Mouse (Mus musculus): ENCODE results near the gene Olfr453. TPM values are rescaled to one million over a fixed set of nuclear protein-coding genes. Genes with fewer than 3 reads are reported as not detected.

Gene Olfr453
- polyA plus RNA-seq, 1 experiment from 2014 or later: not detected

- no peaks in the 10 kb centered on the region for H3K4me1 ChIP-seq (replicated peaks; ENCODE audit: control insufficient read depth, insufficient read depth, low read length)
- H3K27me3 ChIP-seq (replicated peaks; ENCODE audit: control insufficient read depth, insufficient read depth, low read length): no peaks in the 10 kb centered on the region
- ATAC-seq (replicated peaks; ENCODE audit: low FRiP score) (no peak), DNase-seq (ENCODE audit: low spot score) (no peak)
- H3K9me3 ChIP-seq (ENCODE audit: control insufficient read depth, low read length): no peaks in the 10 kb centered on the region
- H3K9ac ChIP-seq (ENCODE audit: low read depth, low read length): no peak overlapping the region
- no peak overlapping the region for H3K4me3 ChIP-seq (ENCODE audit: low read depth, low read length)
- no peak overlapping the region for H3K4me2 ChIP-seq
- H3K36me3 ChIP-seq (ENCODE audit: control insufficient read depth, insufficient read depth, low read length): no peaks in the 10 kb centered on the region
- H3K27ac ChIP-seq (ENCODE audit: low read depth, low read length): no peak overlapping the region
Observed at GRCm38 (mm10) chr6:42747846-42748245, 8.7 kb downstream of the Olfr453 start.

- no peak within 1 kb of the TSS for H3K4me2 ChIP-seq
- no peaks in the 10 kb centered on the region for H3K27me3 ChIP-seq (replicated peaks; ENCODE audit: control insufficient read depth, insufficient read depth, low read length)
- H3K9me3 ChIP-seq (ENCODE audit: control insufficient read depth, low read length): no peaks in the 10 kb centered on the region
- H3K27ac ChIP-seq (ENCODE audit: low read depth, low read length): no peak within 1 kb of the TSS
- H3K36me3 ChIP-seq (ENCODE audit: control insufficient read depth, insufficient read depth, low read length): no peaks in the 10 kb centered on the region
- no peak for DNase-seq (ENCODE audit: low spot score)
- no peak within 1 kb of the TSS for H3K4me3 ChIP-seq (ENCODE audit: low read depth, low read length)
- WGBS: 66% methylated on average over 1 of the region's 1 CpGs
- no peaks in the 10 kb centered on the region for H3K4me1 ChIP-seq (replicated peaks; ENCODE audit: control insufficient read depth, insufficient read depth, low read length)
- H3K9ac ChIP-seq (ENCODE audit: low read depth, low read length): no peak within 1 kb of the TSS
- ATAC-seq (replicated peaks; ENCODE audit: low FRiP score): no peak
Observed at GRCm38 (mm10) chr6:42756104-42756503, 16.9 kb downstream of the Olfr453 start, which contains the start of gene Olfr38. Olfr38 (plus strand) TSS chr6:42756404.

- Histone ChIP-seq H3K36me3 (ENCODE audit: control insufficient read depth, insufficient read depth, low read length) (no peaks in the 10 kb centered on the region), H3K27ac (ENCODE audit: low read depth, low read length) (no peak overlapping the region), H3K27me3 (replicated peaks; ENCODE audit: control insufficient read depth, insufficient read depth, low read length) (no peaks in the 10 kb centered on the region), H3K9ac (ENCODE audit: low read depth, low read length) (no peak overlapping the region), H3K4me2 (no peak overlapping the region), H3K4me1 (replicated peaks; ENCODE audit: control insufficient read depth, insufficient read depth, low read length) (no peaks in the 10 kb centered on the region), H3K4me3 (ENCODE audit: low read depth, low read length) (no peak overlapping the region), H3K9me3 (ENCODE audit: control insufficient read depth, low read length) (no peaks in the 10 kb centered on the region)
- no peak for ATAC-seq (replicated peaks; ENCODE audit: low FRiP score)
- DNase-seq (ENCODE audit: low spot score): no peak
- 82% methylated on average over 1 of the region's 1 CpGs for WGBS
Observed at GRCm38 (mm10) chr6:42777066-42777465, 37.9 kb downstream of the Olfr453 start.

GRCm38 (mm10) chr6:42784793-42785192 lies 45.6 kb downstream of the Olfr453 start, which contains the start of gene Olfr452:
Olfr452 (plus strand) TSS chr6:42785093.
- no peak for DNase-seq (ENCODE audit: low spot score)
- Histone ChIP-seq H3K27me3 (replicated peaks; ENCODE audit: control insufficient read depth, insufficient read depth, low read length) (no peaks in the 10 kb centered on the region), H3K4me2 (no peak within 1 kb of the TSS), H3K4me3 (ENCODE audit: low read depth, low read length) (no peak within 1 kb of the TSS), H3K36me3 (ENCODE audit: control insufficient read depth, insufficient read depth, low read length) (no peaks in the 10 kb centered on the region), H3K9ac (ENCODE audit: low read depth, low read length) (no peak within 1 kb of the TSS), H3K27ac (ENCODE audit: low read depth, low read length) (no peak within 1 kb of the TSS), H3K4me1 (replicated peaks; ENCODE audit: control insufficient read depth, insufficient read depth, low read length) (no peaks in the 10 kb centered on the region), H3K9me3 (ENCODE audit: control insufficient read depth, low read length) (no peaks in the 10 kb centered on the region)
- no peak for ATAC-seq (replicated peaks; ENCODE audit: low FRiP score)

- Histone ChIP-seq H3K9me3 (ENCODE audit: control insufficient read depth, low read length) (no peaks in the 10 kb centered on the region), H3K27ac (ENCODE audit: low read depth, low read length) (no peak overlapping the region), H3K4me2 (no peak overlapping the region), H3K36me3 (ENCODE audit: control insufficient read depth, insufficient read depth, low read length) (no peaks in the 10 kb centered on the region), H3K4me1 (replicated peaks; ENCODE audit: control insufficient read depth, insufficient read depth, low read length) (no peaks in the 10 kb centered on the region), H3K4me3 (ENCODE audit: low read depth, low read length) (no peak overlapping the region), H3K9ac (ENCODE audit: low read depth, low read length) (no peak overlapping the region), H3K27me3 (replicated peaks; ENCODE audit: control insufficient read depth, insufficient read depth, low read length) (no peaks in the 10 kb centered on the region)
- WGBS: 34% methylated on average over 4 of the region's 4 CpGs
- no peak for ATAC-seq (replicated peaks; ENCODE audit: low FRiP score)
- no peak for DNase-seq (ENCODE audit: low spot score)
Observed at GRCm38 (mm10) chr6:42790247-42790948, 51.2 kb downstream of the Olfr453 start.

- Histone ChIP-seq H3K27me3 (replicated peaks; ENCODE audit: control insufficient read depth, insufficient read depth, low read length) (no peaks in the 10 kb centered on the region), H3K4me3 (ENCODE audit: low read depth, low read length) (no peak overlapping the region), H3K4me1 (replicated peaks; ENCODE audit: control insufficient read depth, insufficient read depth, low read length) (no peaks in the 10 kb centered on the region), H3K9me3 (ENCODE audit: control insufficient read depth, low read length) (no peaks in the 10 kb centered on the region), H3K36me3 (ENCODE audit: control insufficient read depth, insufficient read depth, low read length) (no peaks in the 10 kb centered on the region), H3K27ac (ENCODE audit: low read depth, low read length) (no peak overlapping the region), H3K4me2 (no peak overlapping the region), H3K9ac (ENCODE audit: low read depth, low read length) (no peak overlapping the region)
- DNase-seq (ENCODE audit: low spot score): no peak
- 81% methylated on average over 9 of the region's 9 CpGs for WGBS
- no peak for ATAC-seq (replicated peaks; ENCODE audit: low FRiP score)
Observed at GRCm38 (mm10) chr6:42790949-42791556, 51.9 kb downstream of the Olfr453 start.

- H3K27ac ChIP-seq (ENCODE audit: low read depth, low read length): no peak overlapping the region
- H3K27me3 ChIP-seq (replicated peaks; ENCODE audit: control insufficient read depth, insufficient read depth, low read length): no peaks in the 10 kb centered on the region
- 87% methylated on average over 3 of the region's 3 CpGs for WGBS
- ATAC-seq (replicated peaks; ENCODE audit: low FRiP score) (no peak), DNase-seq (ENCODE audit: low spot score) (no peak)
- H3K4me3 ChIP-seq (ENCODE audit: low read depth, low read length): no peak overlapping the region
- H3K36me3 ChIP-seq (ENCODE audit: control insufficient read depth, insufficient read depth, low read length): no peaks in the 10 kb centered on the region
- no peak overlapping the region for H3K4me2 ChIP-seq
- no peaks in the 10 kb centered on the region for H3K4me1 ChIP-seq (replicated peaks; ENCODE audit: control insufficient read depth, insufficient read depth, low read length)
- no peak overlapping the region for H3K9ac ChIP-seq (ENCODE audit: low read depth, low read length)
- no peaks in the 10 kb centered on the region for H3K9me3 ChIP-seq (ENCODE audit: control insufficient read depth, low read length)
Observed at GRCm38 (mm10) chr6:42794982-42795381, 55.8 kb downstream of the Olfr453 start.

Measured in liver, embryonic 11.5 days (tissue).